In the genomic region with DNA sequence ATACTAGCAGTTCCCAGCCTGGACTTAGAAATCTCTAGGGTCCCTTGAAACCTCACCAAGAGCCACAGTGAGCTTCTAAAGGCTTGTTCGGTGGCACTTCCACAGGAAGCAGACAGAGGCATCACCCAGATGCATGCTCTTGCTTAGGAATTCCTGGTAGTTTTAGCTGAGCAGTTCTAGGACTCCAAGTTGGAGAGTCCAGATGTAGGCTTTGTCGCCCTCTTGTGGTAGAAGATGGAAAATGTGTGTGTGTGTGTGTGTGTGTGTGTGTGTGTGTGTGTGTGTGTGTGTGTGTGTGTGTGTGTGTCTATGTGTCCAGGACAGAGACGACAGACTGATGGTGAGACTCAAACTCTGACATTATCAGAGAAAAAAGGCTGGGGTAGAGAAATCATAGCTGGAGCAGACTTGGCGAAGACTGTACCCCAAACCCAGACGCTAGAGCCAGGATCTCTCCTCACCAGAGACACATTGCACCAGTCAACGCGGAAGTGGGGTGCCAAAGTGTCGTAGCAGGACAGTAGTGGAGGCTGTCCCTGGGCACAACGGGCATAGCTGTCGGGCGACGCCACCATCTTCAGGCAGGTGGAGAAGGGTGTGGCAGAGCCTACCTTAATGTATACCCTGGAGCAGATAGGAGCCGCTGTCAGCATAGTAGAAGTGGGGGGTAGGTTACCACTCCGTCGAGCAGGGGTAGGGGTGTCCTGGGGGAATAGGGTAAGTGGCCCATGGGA, we compare ENCODE assay signal across 9 mouse cellular contexts. TPM values are rescaled to one million over a fixed set of nuclear protein-coding genes. Genes with fewer than 3 reads are reported as not detected.
DNase-seq lines count a peak whose midpoint lies in the region; ATAC-seq lines count a peak whose summit lies in the region.
"Had no signal": no experiment of that assay in that cellular context is flagged by ENCODE, and none has a peak within 500 bp of the region (broad histone marks: within the 10 kb centered on the region; RNA-seq: fewer than 3 reads in every experiment).

No protein-coding gene starts in this region.

- no peak overlapping the region for H3K27ac ChIP-seq in midbrain, embryonic 10.5 days (replicated peaks)
- H3K27ac ChIP-seq in midbrain, embryonic 16.5 days (ENCODE audit: low read length): no peak overlapping the region
- H3K27ac ChIP-seq in midbrain, embryonic 11.5 days (ENCODE audit: low read depth, low read length): no peak overlapping the region
- H3K27ac ChIP-seq in stomach, embryonic 16.5 days (ENCODE audit: low read length): no peak overlapping the region
- H3K27ac ChIP-seq: embryonic facial prominence, embryonic 12.5 days had no signal

- H3K4me3 ChIP-seq in midbrain, embryonic 10.5 days: no peak overlapping the region
- H3K4me3 ChIP-seq in midbrain, embryonic 16.5 days (ENCODE audit: low read depth, low read length): no peak overlapping the region
- H3K4me3 ChIP-seq in midbrain, embryonic 11.5 days (ENCODE audit: low read depth, low read length): no peak overlapping the region
- H3K4me3 ChIP-seq in stomach, embryonic 16.5 days (replicated peaks; ENCODE audit: low read length): no peak overlapping the region
- H3K4me3 ChIP-seq: embryonic facial prominence, embryonic 12.5 days had no signal

- peaks cover 13% of the 10 kb centered on the region for H3K4me1 ChIP-seq in midbrain, embryonic 10.5 days
- no peaks in the 10 kb centered on the region for H3K4me1 ChIP-seq in midbrain, embryonic 16.5 days (ENCODE audit: control insufficient read depth, insufficient read depth, low read length)
- no peaks in the 10 kb centered on the region for H3K4me1 ChIP-seq in midbrain, embryonic 11.5 days (ENCODE audit: control insufficient read depth, insufficient read depth, low read length)
- no peaks in the 10 kb centered on the region for H3K4me1 ChIP-seq in stomach, embryonic 16.5 days (ENCODE audit: control insufficient read depth, insufficient read depth, low read length)
- H3K4me1 ChIP-seq: embryonic facial prominence, embryonic 12.5 days had no signal

- H3K36me3 ChIP-seq in midbrain, embryonic 10.5 days: no peaks in the 10 kb centered on the region
- H3K36me3 ChIP-seq in midbrain, embryonic 16.5 days (ENCODE audit: control insufficient read depth, insufficient read depth, low read length): no peaks in the 10 kb centered on the region
- H3K36me3 ChIP-seq in midbrain, embryonic 11.5 days (ENCODE audit: control insufficient read depth, insufficient read depth, low read length): no peaks in the 10 kb centered on the region
- no peaks in the 10 kb centered on the region for H3K36me3 ChIP-seq in stomach, embryonic 16.5 days (ENCODE audit: control insufficient read depth, insufficient read depth, low read length)
- H3K36me3 ChIP-seq: embryonic facial prominence, embryonic 12.5 days had no signal

- H3K4me2 ChIP-seq in midbrain, embryonic 16.5 days (ENCODE audit: low read length): no peak overlapping the region
- no peak overlapping the region for H3K4me2 ChIP-seq in midbrain, embryonic 11.5 days
- H3K4me2 ChIP-seq in stomach, embryonic 16.5 days (ENCODE audit: low read depth, low read length): no peak overlapping the region
- H3K4me2 ChIP-seq: embryonic facial prominence, embryonic 12.5 days had no signal

- ATAC-seq in midbrain, embryonic 16.5 days: no peak
- ATAC-seq in erythroblast, adult 5-6 weeks (replicated peaks; ENCODE audit: low FRiP score, poor library complexity, severe bottlenecking): 0 out of 2 replicates have a peak, but pooled peaks have one; percentile 48
- ATAC-seq in hematopoietic stem cell, adult 5-6 weeks (replicated peaks in 1 of 2; ENCODE audit: insufficient read depth in 1 of 2, low FRiP score in 2 of 2, low TSS enrichment in 1 of 2, low read depth in 1 of 2, poor library complexity in 2 of 2, severe bottlenecking in 2 of 2): peak; percentile 34 to 37; a peak in 2 of 4 replicates
- ATAC-seq in midbrain, embryonic 11.5 days (ENCODE audit: low FRiP score): no peak
- ATAC-seq in stomach, embryonic 16.5 days (ENCODE audit: insufficient read depth, low FRiP score): peak; percentile 29; the same call in 1 of the 2 replicates

- WGBS in midbrain, embryonic 10.5 days: 65% methylated on average over 15 of the region's 15 CpGs
- WGBS in midbrain, embryonic 16.5 days: 65% methylated on average over 15 of the region's 15 CpGs
- WGBS in midbrain, embryonic 11.5 days: 61% methylated on average over 15 of the region's 15 CpGs
- WGBS in stomach, embryonic 16.5 days: 54% methylated on average over 15 of the region's 15 CpGs

- DNase-seq in midbrain, embryonic 10.5 days (ENCODE audit: low spot score): peak; percentile 61
- DNase-seq in adrenal gland, postnatal 14 days: peak; percentile 80
- peak; percentile 72 to 76 for DNase-seq in layer of hippocampus, postnatal 25 days (ENCODE audit: extremely low spot score in 1 of 2, low spot score in 1 of 2)
- peak; percentile 95 for DNase-seq in midbrain, embryonic 11.5 days (ENCODE audit: low spot score, missing footprints)

- no peak overlapping the region for H3K9ac ChIP-seq in midbrain, embryonic 16.5 days (ENCODE audit: low read depth, low read length)
- H3K9ac ChIP-seq in midbrain, embryonic 11.5 days (ENCODE audit: low read length): no peak overlapping the region
- H3K9ac ChIP-seq in stomach, embryonic 16.5 days (ENCODE audit: low read length): no peak overlapping the region
- H3K9ac ChIP-seq: embryonic facial prominence, embryonic 12.5 days had no signal

- no peaks in the 10 kb centered on the region for H3K9me3 ChIP-seq in midbrain, embryonic 10.5 days (replicated peaks)
- H3K9me3 ChIP-seq in midbrain, embryonic 16.5 days (replicated peaks; ENCODE audit: control insufficient read depth, low read length, poor library complexity, severe bottlenecking): no peaks in the 10 kb centered on the region
- no peaks in the 10 kb centered on the region for H3K9me3 ChIP-seq in midbrain, embryonic 11.5 days (ENCODE audit: control insufficient read depth, low read length)
- no peaks in the 10 kb centered on the region for H3K9me3 ChIP-seq in stomach, embryonic 16.5 days (replicated peaks; ENCODE audit: control insufficient read depth, low read length)
- H3K9me3 ChIP-seq: embryonic facial prominence, embryonic 12.5 days had no signal

- peaks cover 14% of the 10 kb centered on the region; the same call in 1 of the 2 replicates for H3K27me3 ChIP-seq in midbrain, embryonic 10.5 days (ENCODE audit: low read depth, poor library complexity, severe bottlenecking)
- H3K27me3 ChIP-seq in midbrain, embryonic 16.5 days (ENCODE audit: control insufficient read depth, insufficient read depth, low read depth, low read length): no peaks in the 10 kb centered on the region
- no peaks in the 10 kb centered on the region for H3K27me3 ChIP-seq in midbrain, embryonic 11.5 days (ENCODE audit: control insufficient read depth, insufficient read depth, low read length)
- H3K27me3 ChIP-seq in stomach, embryonic 16.5 days (ENCODE audit: control insufficient read depth, insufficient read depth, low read length): no peaks in the 10 kb centered on the region; the same call in 1 of the 2 replicates
- H3K27me3 ChIP-seq: embryonic facial prominence, embryonic 12.5 days had no signal

RNA-seq across cellular contexts. Expression of a gene that starts 3.0 kb away (rescaled TPM):
- polyA plus RNA-seq in midbrain, embryonic 10.5 days (2016; fragmentation: Nextera tagmentation; extraction: Ambion mirVana): not detected in 2 replicates
- not detected in 2 replicates for polyA plus RNA-seq in midbrain, embryonic 16.5 days (2015; fragmentation: Nextera tagmentation; extraction: Ambion mirVana)
- total RNA-seq in adrenal gland, postnatal 14 days (2021): not detected in 2 replicates
- total RNA-seq in erythroblast, adult 5-6 weeks (2015; ENCODE audit: low replicate concordance): not detected in 2 replicates
- not detected in 2 replicates for total RNA-seq in erythroblast, adult 5-6 weeks (2017; ENCODE audit: low replicate concordance)
- not detected in 2 replicates for total RNA-seq in hematopoietic stem cell, adult 5-6 weeks (2017)
- total RNA-seq in layer of hippocampus, postnatal 25 days (2021): not detected
- not detected in 2 replicates for polyA plus RNA-seq in midbrain, embryonic 11.5 days (2014; fragmentation: Nextera tagmentation; extraction: Ambion mirVana)
- not detected in 2 replicates for polyA plus RNA-seq in stomach, embryonic 16.5 days (2015; fragmentation: Nextera tagmentation; extraction: Ambion mirVana)
- polyA plus RNA-seq: embryonic facial prominence, embryonic 12.5 days had no signal

RNA-seq across cellular contexts. Expression of a gene that starts 5.8 kb away (rescaled TPM):
- 0.20 TPM in 1 of 2 replicates, not detected in the other for polyA plus RNA-seq in midbrain, embryonic 10.5 days (2016; fragmentation: Nextera tagmentation; extraction: Ambion mirVana)
- polyA plus RNA-seq in midbrain, embryonic 16.5 days (2015; fragmentation: Nextera tagmentation; extraction: Ambion mirVana): 0.20 TPM in 1 of 2 replicates, not detected in the other
- total RNA-seq in adrenal gland, postnatal 14 days (2021): 0.26 TPM in 1 of 2 replicates, not detected in the other
- total RNA-seq in erythroblast, adult 5-6 weeks (2015; ENCODE audit: low replicate concordance): not detected in 2 replicates
- not detected in 2 replicates for total RNA-seq in erythroblast, adult 5-6 weeks (2017; ENCODE audit: low replicate concordance)
- total RNA-seq in hematopoietic stem cell, adult 5-6 weeks (2017): not detected in 2 replicates
- total RNA-seq in layer of hippocampus, postnatal 25 days (2021): under 1 TPM; 0.44 to 0.45 TPM
- not detected in 2 replicates for polyA plus RNA-seq in midbrain, embryonic 11.5 days (2014; fragmentation: Nextera tagmentation; extraction: Ambion mirVana)
- polyA plus RNA-seq in stomach, embryonic 16.5 days (2015; fragmentation: Nextera tagmentation; extraction: Ambion mirVana): 0.41 and 3.2 TPM in 2 replicates

RNA-seq across cellular contexts. Expression of a gene that starts 20.5 kb away (rescaled TPM):
- polyA plus RNA-seq in midbrain, embryonic 10.5 days (2016; fragmentation: Nextera tagmentation; extraction: Ambion mirVana): 8.6 and 9.0 TPM in 2 replicates
- polyA plus RNA-seq in midbrain, embryonic 16.5 days (2015; fragmentation: Nextera tagmentation; extraction: Ambion mirVana): 18.4 and 19.4 TPM in 2 replicates
- 101 and 109 TPM in 2 replicates for total RNA-seq in adrenal gland, postnatal 14 days (2021)
- 21.9 and 30.7 TPM in 2 replicates for total RNA-seq in erythroblast, adult 5-6 weeks (2015; ENCODE audit: low replicate concordance)
- total RNA-seq in erythroblast, adult 5-6 weeks (2017; ENCODE audit: low replicate concordance): 41.1 and 45.2 TPM in 2 replicates
- 159 and 240 TPM in 2 replicates for total RNA-seq in hematopoietic stem cell, adult 5-6 weeks (2017)
- 100 to 1,000 TPM; 926 to 939 TPM for total RNA-seq in layer of hippocampus, postnatal 25 days (2021)
- polyA plus RNA-seq in midbrain, embryonic 11.5 days (2014; fragmentation: Nextera tagmentation; extraction: Ambion mirVana): 10.5 and 12.4 TPM in 2 replicates
- polyA plus RNA-seq in stomach, embryonic 16.5 days (2015; fragmentation: Nextera tagmentation; extraction: Ambion mirVana): 6.6 and 8.0 TPM in 2 replicates

RNA-seq across cellular contexts. Expression of a gene that starts 34.4 kb away (rescaled TPM):
- 85.4 and 177 TPM in 2 replicates for polyA plus RNA-seq in midbrain, embryonic 10.5 days (2016; fragmentation: Nextera tagmentation; extraction: Ambion mirVana)
- 58.1 and 84.6 TPM in 2 replicates for polyA plus RNA-seq in midbrain, embryonic 16.5 days (2015; fragmentation: Nextera tagmentation; extraction: Ambion mirVana)
- total RNA-seq in adrenal gland, postnatal 14 days (2021): 358 and 494 TPM in 2 replicates
- 0.21 TPM in 1 of 2 replicates, not detected in the other for total RNA-seq in erythroblast, adult 5-6 weeks (2015; ENCODE audit: low replicate concordance)
- total RNA-seq in erythroblast, adult 5-6 weeks (2017; ENCODE audit: low replicate concordance): 0.68 TPM in 1 of 2 replicates, not detected in the other
- total RNA-seq in hematopoietic stem cell, adult 5-6 weeks (2017): not detected in 2 replicates
- total RNA-seq in layer of hippocampus, postnatal 25 days (2021): 10 to 100 TPM; 18.5 to 19.2 TPM
- polyA plus RNA-seq in midbrain, embryonic 11.5 days (2014; fragmentation: Nextera tagmentation; extraction: Ambion mirVana): 128 and 136 TPM in 2 replicates
- polyA plus RNA-seq in stomach, embryonic 16.5 days (2015; fragmentation: Nextera tagmentation; extraction: Ambion mirVana): 2,066 and 2,076 TPM in 2 replicates

RNA-seq across cellular contexts. Expression of a gene that starts 39.3 kb away (rescaled TPM):
- 40.8 and 58.6 TPM in 2 replicates for polyA plus RNA-seq in midbrain, embryonic 10.5 days (2016; fragmentation: Nextera tagmentation; extraction: Ambion mirVana)
- polyA plus RNA-seq in midbrain, embryonic 16.5 days (2015; fragmentation: Nextera tagmentation; extraction: Ambion mirVana): 164 and 171 TPM in 2 replicates
- total RNA-seq in adrenal gland, postnatal 14 days (2021): 5.4 and 7.3 TPM in 2 replicates
- total RNA-seq in erythroblast, adult 5-6 weeks (2015; ENCODE audit: low replicate concordance): 22.1 and 25.9 TPM in 2 replicates
- total RNA-seq in erythroblast, adult 5-6 weeks (2017; ENCODE audit: low replicate concordance): 32.0 and 47.1 TPM in 2 replicates
- 2.6 and 6.1 TPM in 2 replicates for total RNA-seq in hematopoietic stem cell, adult 5-6 weeks (2017)
- 10 to 100 TPM; 48.4 to 49.1 TPM for total RNA-seq in layer of hippocampus, postnatal 25 days (2021)
- 47.3 and 47.8 TPM in 2 replicates for polyA plus RNA-seq in midbrain, embryonic 11.5 days (2014; fragmentation: Nextera tagmentation; extraction: Ambion mirVana)
- polyA plus RNA-seq in stomach, embryonic 16.5 days (2015; fragmentation: Nextera tagmentation; extraction: Ambion mirVana): 14.7 and 15.9 TPM in 2 replicates

Comparison
In these comparisons a context has a peak if more than half of its experiments do, and no peak if none do; other contexts are left out.
1. ATAC-seq: peak in erythroblast, adult 5-6 weeks (single experiment), hematopoietic stem cell, adult 5-6 weeks (2 of 2) and stomach, embryonic 16.5 days (single experiment); none in midbrain, embryonic 16.5 days (single experiment) and midbrain, embryonic 11.5 days (single experiment).
2. Peak in every context shown above with its lines, with median percentiles within 50 percentile points of each other: DNase-seq.